Mouse (Mus musculus) heart, embryonic 11.5 days (tissue): ENCODE results near the gene Pde8b. TPM values are rescaled to one million over a fixed set of nuclear protein-coding genes. Genes with fewer than 3 reads are reported as not detected.

ENCODE experiments used
- ATAC-seq: fragments of 200-750 bp; cut with Nextera tagmentation; replicated peaks from 2 replicates; pipeline ENCODE4 v1.8.0; 2017; ENCODE audit warnings: moderate library complexity; ENCODE audit not compliant: insufficient number of reproducible peaks, low FRiP score, low TSS enrichment
- H3K27ac ChIP-seq: fragments of 300-500 bp; sonication (generic); 2 replicates; pipeline ENCODE4 v1.5.1; 2014; ENCODE audit warnings: mild to moderate bottlenecking, low read depth, low read length
- H3K27me3 ChIP-seq: fragments of 300-500 bp; sonication (generic); 2 replicates; pipeline ENCODE4 v1.6.1; 2014; ENCODE audit warnings: mild to moderate bottlenecking, low read length, mixed read lengths; ENCODE audit not compliant: control insufficient read depth, insufficient read depth
- H3K36me3 ChIP-seq: fragments of 300-500 bp; sonication (generic); 2 replicates; pipeline ENCODE4 v1.6.1; 2014; ENCODE audit warnings: mild to moderate bottlenecking, low read length, moderate library complexity, mixed read lengths; ENCODE audit not compliant: control insufficient read depth, insufficient read depth
- H3K4me1 ChIP-seq: fragments of 300-500 bp; sonication (generic); 2 replicates; pipeline ENCODE4 v1.6.1; 2014; ENCODE audit warnings: low read length; ENCODE audit not compliant: control insufficient read depth, insufficient read depth
- H3K4me2 ChIP-seq: fragments of 300-500 bp; sonication (generic); 2 replicates; pipeline ENCODE4 v1.6.1; 2014; ENCODE audit warnings: mild to moderate bottlenecking, moderate library complexity
- H3K4me3 ChIP-seq: fragments of 300-500 bp; sonication (generic); 2 replicates; pipeline ENCODE4 v1.5.1; 2014; ENCODE audit warnings: low read depth, low read length
- H3K9ac ChIP-seq: fragments of 300-500 bp; sonication (generic); 2 replicates; pipeline ENCODE4 v1.6.1; 2014; ENCODE audit warnings: mild to moderate bottlenecking, low read depth, low read length, moderate library complexity
- H3K9me3 ChIP-seq: fragments of 300-500 bp; sonication (generic); replicated peaks from 2 replicates; pipeline ENCODE4 v1.6.1; 2016; ENCODE audit warnings: low read length; ENCODE audit not compliant: control insufficient read depth
- WGBS: fragments of 180-500 bp; shearing (Covaris S2); extraction: QIAGEN DNeasy Blood & Tissue Kit; methylation state at CpG from one replicate; pipeline ENCODE4 v1.1.7; 2014; ENCODE audit not compliant: insufficient replicate concordance; 5-methylcytosine and 5-hydroxymethylcytosine counted together
- polyA plus RNA-seq: library from polyadenylated mRNA; unstranded; fragments of >200 nt; fragmentation: Nextera tagmentation; extraction: Ambion mirVana; gene quantifications from 2 replicates; pipeline ENCODE4 v1.2.1, GENCODE M21; 2014

Gene Pde8b
- polyA plus RNA-seq, 1 experiment from 2014 or later = 0.69 TPM

- H3K36me3 ChIP-seq = peaks cover 5% of the 10 kb centered on the region; the same call in 1 of the 2 replicates
- no peak overlapping the region for H3K4me3 ChIP-seq
Observed at GRCm38 (mm10) chr13:94979081-94979480, 271.1 kb downstream of the Pde8b start.

GRCm38 (mm10) chr13:94976219-94977186 is 273.6 kb downstream of the Pde8b start, which contains the start of gene Wdr41:
Wdr41 (plus strand) TSS chr13:94976344.
- H3K27me3 ChIP-seq = no peaks in the 10 kb centered on the region
- peaks cover 7% of the 10 kb centered on the region; the same call in 1 of the 2 replicates for H3K4me1 ChIP-seq
- peak within 1 kb of the TSS; percentile 82 for H3K4me3 ChIP-seq
- no peaks in the 10 kb centered on the region for H3K36me3 ChIP-seq
- no peaks in the 10 kb centered on the region for H3K9me3 ChIP-seq
- peak within 1 kb of the TSS; percentile 57 for H3K4me2 ChIP-seq
- H3K27ac ChIP-seq = peak within 1 kb of the TSS; percentile 93
- peak within 1 kb of the TSS; percentile 98 for H3K9ac ChIP-seq
- WGBS = 2% methylated on average over 65 of the region's 68 CpGs
- ATAC-seq = peak; percentile 95

More at GRCm38 (mm10) chr13:94979081-94979480, 271.1 kb downstream of the Pde8b start:
- no peak overlapping the region for H3K27ac ChIP-seq
- H3K4me2 ChIP-seq = no peak overlapping the region
- peaks cover 7% of the 10 kb centered on the region; the same call in 1 of the 2 replicates for H3K4me1 ChIP-seq
- WGBS = 29% methylated on average over 7 of the region's 7 CpGs
- H3K27me3 ChIP-seq = no peaks in the 10 kb centered on the region
- H3K9ac ChIP-seq = no peak overlapping the region
- ATAC-seq = no peak
- no peaks in the 10 kb centered on the region for H3K9me3 ChIP-seq

GRCm38 (mm10) chr13:94975828-94976218 is 274.3 kb downstream of the Pde8b start:
- Histone ChIP-seq H3K4me1 (peaks cover 7% of the 10 kb centered on the region; the same call in 1 of the 2 replicates), H3K4me2 (peak overlapping the region; percentile 57), H3K9me3 (no peaks in the 10 kb centered on the region), H3K9ac (peak overlapping the region; percentile 98), H3K27me3 (no peaks in the 10 kb centered on the region), H3K4me3 (peak overlapping the region; percentile 82), H3K27ac (0 out of 2 replicates have a peak overlapping the region, but pooled peaks have one; percentile 93), H3K36me3 (no peaks in the 10 kb centered on the region)
- ATAC-seq = no peak
- WGBS = 21% methylated on average over 9 of the region's 9 CpGs

Other genes starting within 250 kb of the Pde8b start
- gene Zbed3, start 73.3 kb upstream of the Pde8b start, polyA plus RNA-seq = 56.0 and 57.8 TPM in 2 replicates
- 26.5 and 30.7 TPM in 2 replicates for gene Aggf1, start 125.0 kb upstream of the Pde8b start, polyA plus RNA-seq
- gene Crhbp, start 194.6 kb upstream of the Pde8b start, polyA plus RNA-seq = 0.17 TPM in 1 of 2 replicates, not detected in the other
- gene S100z, start 228.4 kb upstream of the Pde8b start, polyA plus RNA-seq = not detected in 2 replicates